Mouse (Mus musculus): ENCODE data around the gene Klf15. TPM values are rescaled to one million over a fixed set of nuclear protein-coding genes. Genes with fewer than 3 reads are reported as not detected.

The Klf15 gene
- polyA plus RNA-seq, 1 experiment: 131 TPM

GRCm38 (mm10) chr6:90475176-90475853 lies 12.9 kb downstream of the Klf15 start:
- peak; percentile 65 for DNase-seq
- 61% methylated on average over 4 of the region's 4 CpGs for WGBS
- no peaks in the 10 kb centered on the region for H3K27me3 ChIP-seq (replicated peaks; ENCODE audit: control insufficient read depth, insufficient read depth, low read length)
- no peak overlapping the region for H3K27ac ChIP-seq (ENCODE audit: insufficient read depth, low read depth, low read length)
- no peaks in the 10 kb centered on the region for H3K36me3 ChIP-seq (ENCODE audit: control insufficient read depth, insufficient read depth, low read length)
- no peak overlapping the region for H3K4me3 ChIP-seq (ENCODE audit: insufficient read depth, low read depth, low read length)
- TF ChIP-seq POLR2A (IDR thresholded peaks at IDR 0.05; ENCODE audit: low read depth, low read length) (no peak), CTCF (conservative IDR thresholded peaks at IDR 0.05; ENCODE audit: insufficient read depth, insufficient read length, low read depth, low read length) (no peak)
- H3K4me1 ChIP-seq (ENCODE audit: control insufficient read depth, insufficient read depth, low read length): peaks cover 44% of the 10 kb centered on the region

- H3K4me3 ChIP-seq (ENCODE audit: insufficient read depth, low read depth, low read length): no peak overlapping the region
- H3K27me3 ChIP-seq (replicated peaks; ENCODE audit: control insufficient read depth, insufficient read depth, low read length): no peaks in the 10 kb centered on the region
- peaks cover 40% of the 10 kb centered on the region for H3K4me1 ChIP-seq (ENCODE audit: control insufficient read depth, insufficient read depth, low read length)
- H3K27ac ChIP-seq (ENCODE audit: insufficient read depth, low read depth, low read length): 0 out of 2 replicates have a peak overlapping the region, but pooled peaks have one; percentile 20
- no peaks in the 10 kb centered on the region for H3K36me3 ChIP-seq (ENCODE audit: control insufficient read depth, insufficient read depth, low read length)
- DNase-seq: peak; percentile 75
- TF ChIP-seq CTCF (conservative IDR thresholded peaks at IDR 0.05; ENCODE audit: insufficient read depth, insufficient read length, low read depth, low read length) (no peak), POLR2A (IDR thresholded peaks at IDR 0.05; ENCODE audit: low read depth, low read length) (no peak)
- WGBS: 38% methylated on average over 3 of the region's 3 CpGs
Measured at GRCm38 (mm10) chr6:90475854-90476212, 13.5 kb downstream of the Klf15 start.

GRCm38 (mm10) chr6:90476941-90477518 lies 14.7 kb downstream of the Klf15 start:
- DNase-seq: peak; percentile 89
- 41% methylated on average over 14 of the region's 14 CpGs for WGBS
- no peaks in the 10 kb centered on the region for H3K27me3 ChIP-seq (replicated peaks; ENCODE audit: control insufficient read depth, insufficient read depth, low read length)
- no peak overlapping the region for H3K4me3 ChIP-seq (ENCODE audit: insufficient read depth, low read depth, low read length)
- peaks cover 30% of the 10 kb centered on the region for H3K4me1 ChIP-seq (ENCODE audit: control insufficient read depth, insufficient read depth, low read length)
- no peak overlapping the region for H3K27ac ChIP-seq (ENCODE audit: insufficient read depth, low read depth, low read length)
- TF ChIP-seq CTCF (conservative IDR thresholded peaks at IDR 0.05; ENCODE audit: insufficient read depth, insufficient read length, low read depth, low read length) (no peak), POLR2A (IDR thresholded peaks at IDR 0.05; ENCODE audit: low read depth, low read length) (no peak)
- H3K36me3 ChIP-seq (ENCODE audit: control insufficient read depth, insufficient read depth, low read length): no peaks in the 10 kb centered on the region

GRCm38 (mm10) chr6:90484249-90484648 lies 21.9 kb downstream of the Klf15 start:
- Histone ChIP-seq H3K4me3 (ENCODE audit: insufficient read depth, low read depth, low read length) (no peak overlapping the region), H3K27me3 (replicated peaks; ENCODE audit: control insufficient read depth, insufficient read depth, low read length) (no peaks in the 10 kb centered on the region), H3K36me3 (ENCODE audit: control insufficient read depth, insufficient read depth, low read length) (no peaks in the 10 kb centered on the region), H3K27ac (ENCODE audit: insufficient read depth, low read depth, low read length) (no peak overlapping the region), H3K4me1 (ENCODE audit: control insufficient read depth, insufficient read depth, low read length) (peaks cover 3% of the 10 kb centered on the region; the same call in 1 of the 2 replicates)
- no peak for DNase-seq
- WGBS: 63% methylated on average over 3 of the region's 3 CpGs
- TF ChIP-seq POLR2A (IDR thresholded peaks at IDR 0.05; ENCODE audit: low read depth, low read length) (no peak), CTCF (conservative IDR thresholded peaks at IDR 0.05; ENCODE audit: insufficient read depth, insufficient read length, low read depth, low read length) (no peak)

GRCm38 (mm10) chr6:90484876-90485275 lies 22.5 kb downstream of the Klf15 start:
- no peak for TF ChIP-seq CTCF (conservative IDR thresholded peaks at IDR 0.05; ENCODE audit: insufficient read depth, insufficient read length, low read depth, low read length)
- TF ChIP-seq POLR2A (IDR thresholded peaks at IDR 0.05; ENCODE audit: low read depth, low read length): no peak
- Histone ChIP-seq H3K36me3 (ENCODE audit: control insufficient read depth, insufficient read depth, low read length) (no peaks in the 10 kb centered on the region), H3K4me1 (ENCODE audit: control insufficient read depth, insufficient read depth, low read length) (peaks cover 3% of the 10 kb centered on the region; the same call in 1 of the 2 replicates), H3K4me3 (ENCODE audit: insufficient read depth, low read depth, low read length) (no peak overlapping the region), H3K27me3 (replicated peaks; ENCODE audit: control insufficient read depth, insufficient read depth, low read length) (no peaks in the 10 kb centered on the region), H3K27ac (ENCODE audit: insufficient read depth, low read depth, low read length) (no peak overlapping the region)
- WGBS: 86% methylated on average over 5 of the region's 5 CpGs
- no peak for DNase-seq

GRCm38 (mm10) chr6:90486176-90486921 lies 24.0 kb downstream of the Klf15 start, which contains the start of gene Aldh1l1:
Gene Aldh1l1, plus strand, starts transcription at chr6:90486427.
- TF ChIP-seq CTCF (conservative IDR thresholded peaks at IDR 0.05; ENCODE audit: insufficient read depth, insufficient read length, low read depth, low read length): no peak
- TF ChIP-seq POLR2A (IDR thresholded peaks at IDR 0.05; ENCODE audit: low read depth, low read length): no peak
- H3K27me3 ChIP-seq (replicated peaks; ENCODE audit: control insufficient read depth, insufficient read depth, low read length): no peaks in the 10 kb centered on the region
- peaks cover 7% of the 10 kb centered on the region; the same call in 1 of the 2 replicates for H3K4me1 ChIP-seq (ENCODE audit: control insufficient read depth, insufficient read depth, low read length)
- no peak within 1 kb of the TSS for H3K27ac ChIP-seq (ENCODE audit: insufficient read depth, low read depth, low read length)
- H3K36me3 ChIP-seq (ENCODE audit: control insufficient read depth, insufficient read depth, low read length): no peaks in the 10 kb centered on the region
- H3K4me3 ChIP-seq (ENCODE audit: insufficient read depth, low read depth, low read length): no peak within 1 kb of the TSS
- no peak for DNase-seq
- WGBS: 83% methylated on average over 12 of the region's 12 CpGs

- Histone ChIP-seq H3K27ac (ENCODE audit: insufficient read depth, low read depth, low read length) (no peak overlapping the region), H3K36me3 (ENCODE audit: control insufficient read depth, insufficient read depth, low read length) (no peaks in the 10 kb centered on the region), H3K4me3 (ENCODE audit: insufficient read depth, low read depth, low read length) (no peak overlapping the region), H3K4me1 (ENCODE audit: control insufficient read depth, insufficient read depth, low read length) (peaks cover 11% of the 10 kb centered on the region), H3K27me3 (replicated peaks; ENCODE audit: control insufficient read depth, insufficient read depth, low read length) (no peaks in the 10 kb centered on the region)
- 24% methylated on average over 1 of the region's 1 CpGs for WGBS
- TF ChIP-seq CTCF (conservative IDR thresholded peaks at IDR 0.05; ENCODE audit: insufficient read depth, insufficient read length, low read depth, low read length) (no peak), POLR2A (IDR thresholded peaks at IDR 0.05; ENCODE audit: low read depth, low read length) (no peak)
- DNase-seq: no peak
Measured at GRCm38 (mm10) chr6:90487531-90487930, 25.2 kb downstream of the Klf15 start.

Measured in kidney, adult 2 months (tissue).